30 mouse cellular contexts compared by ENCODE assay signal in the genomic region with DNA sequence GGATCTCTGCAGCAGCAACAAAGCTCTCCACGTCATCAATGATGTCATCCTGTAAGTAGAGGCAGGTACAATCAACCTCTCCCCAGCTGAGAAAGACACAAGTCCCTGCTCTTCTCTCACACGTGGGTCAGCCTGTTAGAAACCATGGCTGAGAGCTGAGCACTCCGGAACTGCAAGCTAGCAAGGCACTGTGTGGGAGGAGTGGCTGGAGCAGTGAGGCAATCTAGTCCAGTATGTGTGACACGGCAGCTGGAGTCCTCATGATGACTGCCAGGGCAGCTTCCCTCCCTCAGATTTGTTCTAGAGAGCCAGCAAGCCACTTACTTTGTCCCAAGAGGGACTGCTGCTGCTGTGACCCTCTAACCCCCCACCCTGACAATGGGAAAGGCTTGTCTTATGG. TPM values are rescaled to one million over a fixed set of nuclear protein-coding genes. Genes with fewer than 3 reads are reported as not detected.
DNase-seq lines count a peak whose midpoint lies in the region; ATAC-seq lines count a peak whose summit lies in the region.
"Had no signal": no experiment of that assay in that cellular context is flagged by ENCODE, and none has a peak within 500 bp of the region (broad histone marks: within the 10 kb centered on the region; RNA-seq: fewer than 3 reads in every experiment).

No protein-coding gene starts in this region.

- 81% methylated on average over 4 of the region's 4 CpGs for whole genome bisulfite sequencing in heart, embryonic 11.5 days (ENCODE audit: insufficient replicate concordance)

- no peak overlapping the region for H3K4me3 ChIP-seq in heart, embryonic 11.5 days (ENCODE audit: low read depth, low read length)
- H3K4me3 ChIP-seq: embryonic facial prominence, embryonic 12.5 days; erythroblast, embryonic 14.5 days; forebrain, embryonic 13.5 days; heart, embryonic 12.5 days; hindbrain, embryonic 13.5 days; limb, embryonic 15.5 days; liver, embryonic 15.5 days; midbrain, embryonic 12.5 days had no signal

- DNase-seq in heart, postnatal 10 days = peak; percentile 38 to 45
- DNase-seq in kidney, postnatal 4 days = peak; percentile 36 to 64
- no peak for DNase-seq in kidney, adult 11 months
- peak; percentile 18 for DNase-seq in right cerebral cortex, adult 18-20 months
- no peak for DNase-seq in right cerebral cortex, postnatal 10 days (ENCODE audit: low spot score in 2 of 2)
- no peak for DNase-seq in thymus, adult 18-20 months
- DNase-seq: cerebellum, adult 11-12 months; cerebellum, postnatal 14 days; kidney, adult 8-10 months; left cerebral cortex, postnatal 4 days; right cerebral cortex, postnatal 14 days; spleen, adult 18-20 months had no signal

- intact Hi-C loops in heart, postnatal 10 days (cut with DNase I) = no loop called here

- no peak overlapping the region for H3K9ac ChIP-seq in heart, embryonic 11.5 days (ENCODE audit: low read depth, low read length)
- H3K9ac ChIP-seq: embryonic facial prominence, embryonic 12.5 days; forebrain, embryonic 13.5 days; hindbrain, embryonic 13.5 days; limb, embryonic 15.5 days; liver, embryonic 15.5 days; midbrain, embryonic 12.5 days had no signal

- no peaks in the 10 kb centered on the region for H3K4me1 ChIP-seq in heart, embryonic 11.5 days (ENCODE audit: control insufficient read depth, insufficient read depth, low read length)
- H3K4me1 ChIP-seq: embryonic facial prominence, embryonic 12.5 days; forebrain, embryonic 13.5 days; hindbrain, embryonic 13.5 days; limb, embryonic 15.5 days; midbrain, embryonic 12.5 days had no signal

- ATAC-seq in heart, embryonic 11.5 days (replicated peaks; ENCODE audit: insufficient number of reproducible peaks, low FRiP score, low TSS enrichment) = no peak
- ATAC-seq: forebrain, embryonic 13.5 days; Patski had no signal

- peaks cover 41% of the 10 kb centered on the region for H3K36me3 ChIP-seq in heart, embryonic 11.5 days (ENCODE audit: control insufficient read depth, insufficient read depth, low read length)

- no peaks in the 10 kb centered on the region for H3K9me3 ChIP-seq in heart, embryonic 11.5 days (replicated peaks; ENCODE audit: control insufficient read depth, low read length)
- H3K9me3 ChIP-seq: embryonic facial prominence, embryonic 12.5 days; forebrain, embryonic 13.5 days; heart, embryonic 12.5 days; hindbrain, embryonic 13.5 days; limb, embryonic 15.5 days; liver, embryonic 15.5 days; midbrain, embryonic 12.5 days had no signal

- H3K27me3 ChIP-seq in heart, embryonic 11.5 days (ENCODE audit: control insufficient read depth, insufficient read depth, low read length) = no peaks in the 10 kb centered on the region
- H3K27me3 ChIP-seq: embryonic facial prominence, embryonic 12.5 days; forebrain, embryonic 13.5 days; heart, embryonic 12.5 days; hindbrain, embryonic 13.5 days; limb, embryonic 15.5 days; liver, embryonic 15.5 days; midbrain, embryonic 12.5 days; Patski had no signal

- no peak overlapping the region for H3K4me2 ChIP-seq in heart, embryonic 11.5 days
- H3K4me2 ChIP-seq: embryonic facial prominence, embryonic 12.5 days; forebrain, embryonic 13.5 days; heart, embryonic 12.5 days; hindbrain, embryonic 13.5 days; limb, embryonic 15.5 days; liver, embryonic 15.5 days; midbrain, embryonic 12.5 days had no signal

- no peak overlapping the region for H3K27ac ChIP-seq in heart, embryonic 11.5 days (ENCODE audit: low read depth, low read length)
- H3K27ac ChIP-seq: embryonic facial prominence, embryonic 12.5 days; forebrain, embryonic 13.5 days; hindbrain, embryonic 13.5 days; limb, embryonic 15.5 days; liver, embryonic 15.5 days; midbrain, embryonic 12.5 days had no signal

RNA-seq across cellular contexts. Expression of a gene that starts 6.2 kb away (rescaled TPM):
- not detected for total RNA-seq in heart, postnatal 10 days (2021)
- polyA plus RNA-seq in heart, embryonic 11.5 days (2014; fragmentation: Nextera tagmentation; extraction: Ambion mirVana) = 0.31 TPM in 1 of 2 replicates, not detected in the other
- total RNA-seq: adrenal gland, adult 18-20 months; gastrocnemius, adult 8-10 months; heart, postnatal 14 days; layer of hippocampus, adult 18-20 months; left cerebral cortex, adult 8-10 months; megakaryocyte progenitor cell, adult 5-6 weeks; neutrophil, adult 5-6 weeks had no signal
- polyA plus RNA-seq: erythroblast, embryonic 14.5 days; forebrain, embryonic 13.5 days; heart, embryonic 12.5 days; liver, embryonic 15.5 days; midbrain, embryonic 12.5 days had no signal

RNA-seq across cellular contexts. Expression of a gene that starts 21.7 kb away (rescaled TPM):
- total RNA-seq in heart, postnatal 10 days (2021) = 10 to 100 TPM; 45.3 to 45.8 TPM
- polyA plus RNA-seq in heart, embryonic 11.5 days (2014; fragmentation: Nextera tagmentation; extraction: Ambion mirVana) = 96.5 and 101 TPM in 2 replicates

RNA-seq across cellular contexts. Expression of a gene that starts 38.4 kb away (rescaled TPM):
- 10 to 100 TPM; 47.2 to 49.4 TPM for total RNA-seq in heart, postnatal 10 days (2021)
- 60.6 and 68.3 TPM in 2 replicates for polyA plus RNA-seq in heart, embryonic 11.5 days (2014; fragmentation: Nextera tagmentation; extraction: Ambion mirVana)

RNA-seq across cellular contexts. Expression of a gene that starts 58.5 kb away (rescaled TPM):
- total RNA-seq in heart, postnatal 10 days (2021) = 1 to 10 TPM; 2.5 to 3.9 TPM
- 2.1 and 3.0 TPM in 2 replicates for polyA plus RNA-seq in heart, embryonic 11.5 days (2014; fragmentation: Nextera tagmentation; extraction: Ambion mirVana)
- total RNA-seq: monocyte, adult 5-6 weeks; neutrophil, adult 5-6 weeks had no signal

RNA-seq across cellular contexts. Expression of a gene that starts 59.4 kb away (rescaled TPM):
- total RNA-seq in heart, postnatal 10 days (2021) = 10 to 100 TPM; 10.0 TPM
- polyA plus RNA-seq in heart, embryonic 11.5 days (2014; fragmentation: Nextera tagmentation; extraction: Ambion mirVana) = 8.6 and 9.2 TPM in 2 replicates
- polyA plus RNA-seq: erythroblast, embryonic 14.5 days had no signal

Comparison
In these comparisons a context has a peak if more than half of its experiments do, and no peak if none do; other contexts are left out.
1. DNase-seq: peak in heart, postnatal 10 days (2 of 2), kidney, postnatal 4 days (2 of 2) and right cerebral cortex, adult 18-20 months (single experiment); none in kidney, adult 11 months (single experiment), right cerebral cortex, postnatal 10 days (0 of 2) and thymus, adult 18-20 months (0 of 2).